Mouse (Mus musculus) bone marrow macrophage, adult 2 months (primary cell): ENCODE measurements around the gene Crtc1. TPM values are rescaled to one million over a fixed set of nuclear protein-coding genes. Genes with fewer than 3 reads are reported as not detected.

Experiments used
- H3K27ac ChIP-seq: 2 replicates; pipeline ENCODE4 v1.5.1; 2012; ENCODE audit warnings: low read depth, low read length; ENCODE audit not compliant: insufficient read depth
- H3K4me1 ChIP-seq: 2 replicates; pipeline ENCODE4 v1.6.1; 2012; ENCODE audit warnings: low read length; ENCODE audit not compliant: control insufficient read depth, insufficient read depth
- H3K4me3 ChIP-seq: 2 replicates; pipeline ENCODE4 v1.5.1; 2012; ENCODE audit warnings: mild to moderate bottlenecking, low read length, moderate library complexity; ENCODE audit not compliant: insufficient read depth
- CTCF ChIP-seq: IDR thresholded peaks from 2 replicates; pipeline ENCODE4 v1.5.1; 2012; ENCODE audit warnings: low read depth, mild to moderate bottlenecking, low read length, moderate library complexity
- POLR2A ChIP-seq: IDR thresholded peaks from 2 replicates; pipeline ENCODE4 v1.6.1; 2012; ENCODE audit warnings: mild to moderate bottlenecking, low read depth, low read length, borderline replicate concordance
- polyA plus RNA-seq: library from polyadenylated mRNA; stranded (reverse); fragments of >200 nt; gene quantifications from 2 replicates; pipeline ENCODE4 v1.2.4, GENCODE M21; 2012; ENCODE audit not compliant: missing spikeins, insufficient read depth, insufficient read length

Crtc1 gene
- polyA plus RNA-seq, 1 experiment: 8.4 TPM

DNA sequence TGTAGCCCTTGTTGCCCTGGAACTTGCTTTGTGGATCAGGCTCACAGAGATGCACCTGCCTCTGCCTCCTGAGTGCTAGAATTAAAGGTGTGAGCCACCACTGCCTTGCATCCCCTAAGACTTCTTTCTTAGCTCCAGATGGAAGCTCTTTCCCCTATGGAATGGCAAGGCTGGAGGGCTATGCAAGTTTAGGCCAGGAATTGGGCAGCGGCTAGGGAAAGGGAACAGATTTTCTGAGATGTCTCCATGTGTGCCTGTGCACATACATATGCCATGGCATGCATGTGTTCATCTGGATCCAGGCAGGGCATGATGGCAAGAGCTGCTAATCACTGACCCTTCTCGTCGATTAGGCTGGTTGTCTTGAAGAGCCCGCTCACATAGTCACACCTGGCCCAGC lies 26.3 kb upstream of the Crtc1 start:
- peaks cover 3% of the 10 kb centered on the region; the same call in 1 of the 2 replicates for H3K4me1 ChIP-seq
- no peak overlapping the region for H3K4me3 ChIP-seq
- TF ChIP-seq POLR2A (no peak), CTCF (no peak)
- no peak overlapping the region for H3K27ac ChIP-seq

DNA sequence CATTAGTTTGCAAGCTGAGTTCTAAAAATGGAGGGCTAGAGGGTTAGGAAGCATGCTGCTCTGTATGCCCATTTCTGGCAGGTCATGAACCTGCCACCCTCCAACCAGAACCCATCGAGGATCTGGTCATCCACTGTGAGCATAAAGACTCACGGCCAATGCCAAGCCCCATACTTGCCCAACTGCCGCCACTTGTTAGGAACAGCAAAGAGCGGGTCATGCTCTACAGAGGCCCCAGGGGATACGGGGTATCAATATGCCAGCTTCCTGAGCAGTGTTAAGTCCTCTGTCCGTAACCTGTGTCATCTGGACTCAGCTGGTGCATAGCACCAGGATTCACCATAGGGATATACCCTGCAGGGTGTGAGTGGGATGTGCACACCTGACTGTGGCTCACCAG lies 24.8 kb upstream of the Crtc1 start:
- H3K4me1 ChIP-seq: peaks cover 3% of the 10 kb centered on the region; the same call in 1 of the 2 replicates
- H3K27ac ChIP-seq: no peak overlapping the region
- no peak overlapping the region for H3K4me3 ChIP-seq
- TF ChIP-seq CTCF: no peak
- no peak for TF ChIP-seq POLR2A

DNA sequence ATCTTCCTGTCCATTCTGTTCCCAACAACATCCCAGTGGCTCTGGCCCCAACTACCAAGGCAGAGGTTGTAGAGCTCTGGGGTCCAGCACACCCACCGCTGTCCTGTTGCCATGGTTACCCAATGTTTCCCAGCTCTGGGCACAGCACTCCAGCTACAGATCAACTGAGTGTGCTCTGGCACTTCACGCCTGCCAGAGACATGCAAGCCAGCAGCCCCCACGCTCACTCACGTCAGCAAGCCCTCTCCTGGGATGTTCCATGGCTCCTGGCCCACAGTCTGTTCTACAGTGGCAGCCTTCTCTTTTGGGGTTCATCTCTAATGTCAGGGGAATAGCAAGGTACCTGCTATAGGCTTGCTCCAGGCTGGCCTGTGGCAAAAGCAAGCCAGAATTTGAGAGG lies 23.9 kb upstream of the Crtc1 start:
- Histone ChIP-seq H3K4me3 (no peak overlapping the region), H3K27ac (no peak overlapping the region), H3K4me1 (peaks cover 3% of the 10 kb centered on the region; the same call in 1 of the 2 replicates)
- TF ChIP-seq POLR2A (no peak), CTCF (no peak)

DNA sequence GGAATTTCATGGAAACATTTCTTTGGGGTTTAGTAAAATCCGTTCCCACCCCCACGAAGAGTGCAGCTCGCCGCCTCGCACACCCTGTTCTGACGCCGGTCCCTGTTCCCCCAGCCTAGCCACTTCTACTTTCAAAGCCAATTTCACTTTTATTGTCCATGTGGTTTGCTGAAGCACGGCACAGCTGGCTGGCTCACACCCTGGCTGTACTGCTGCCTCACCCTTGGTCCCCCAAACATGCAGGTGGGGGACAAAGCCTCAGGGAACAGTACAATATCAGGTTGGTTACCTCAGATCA lies 23.1 kb upstream of the Crtc1 start:
- peaks cover 3% of the 10 kb centered on the region; the same call in 1 of the 2 replicates for H3K4me1 ChIP-seq

DNA sequence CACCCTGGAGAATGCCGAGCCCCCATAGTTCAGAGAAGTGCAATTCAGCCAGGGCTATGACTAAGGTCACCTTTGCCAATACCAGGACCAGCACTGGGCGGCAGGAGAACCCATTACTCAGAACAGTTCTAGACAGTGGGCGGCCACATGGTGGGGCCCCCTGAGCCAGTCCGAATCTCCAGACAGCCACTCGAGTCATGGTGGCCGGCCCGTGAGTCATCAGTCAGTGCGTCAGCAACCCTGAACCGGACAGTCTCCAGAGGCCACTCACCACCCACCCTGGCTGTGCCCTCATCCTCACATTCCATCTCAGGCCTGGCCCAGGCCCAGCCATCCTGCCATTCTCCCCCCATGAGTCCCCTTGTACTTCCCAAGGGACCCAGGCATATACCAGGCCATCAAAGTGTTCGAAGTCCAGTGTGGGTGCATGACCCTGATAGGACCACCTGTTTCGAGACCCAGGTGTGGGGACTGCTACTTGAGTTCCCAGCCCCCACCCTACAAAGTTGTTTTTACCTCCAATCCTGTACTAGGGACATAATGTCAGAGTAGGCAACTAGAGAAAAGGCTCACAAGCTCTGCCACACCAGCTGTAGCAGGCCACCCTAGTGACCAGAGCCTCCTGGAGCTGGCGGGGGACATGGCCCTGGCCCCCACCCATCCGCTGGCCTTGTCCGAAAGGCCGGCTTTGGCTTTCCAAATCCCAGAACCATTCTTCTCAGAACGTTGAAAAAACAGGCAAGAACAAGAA lies 22.6 kb upstream of the Crtc1 start:
- TF ChIP-seq POLR2A: no peak
- no peak for TF ChIP-seq CTCF
- no peak overlapping the region for H3K27ac ChIP-seq
- H3K4me1 ChIP-seq: peaks cover 3% of the 10 kb centered on the region; the same call in 1 of the 2 replicates
- H3K4me3 ChIP-seq: no peak overlapping the region

More for the DNA sequence above, 23.1 kb upstream of the Crtc1 start:
- TF ChIP-seq CTCF (no peak), POLR2A (no peak)
- no peak overlapping the region for H3K27ac ChIP-seq
- H3K4me3 ChIP-seq: no peak overlapping the region

DNA sequence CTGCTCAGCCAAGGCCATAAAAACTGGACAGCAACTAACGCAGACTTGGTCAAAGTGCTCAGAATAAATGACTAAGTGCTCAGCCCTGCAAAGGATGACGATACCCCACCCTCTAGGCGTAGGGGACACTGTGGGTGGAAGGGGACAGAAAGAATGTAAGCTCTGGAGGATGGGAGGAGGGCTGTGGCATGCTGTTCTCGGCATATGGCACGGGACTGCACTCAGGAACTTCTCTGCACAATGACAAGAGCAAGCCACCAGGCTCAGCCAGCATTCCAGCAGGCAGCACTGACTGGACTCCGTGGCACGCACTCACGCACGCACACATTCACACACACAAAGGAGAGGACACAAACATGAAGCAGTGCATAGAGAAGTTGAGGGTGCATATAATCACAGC lies 21.2 kb upstream of the Crtc1 start:
- no peak for TF ChIP-seq CTCF
- H3K4me3 ChIP-seq: no peak overlapping the region
- H3K4me1 ChIP-seq: peaks cover 3% of the 10 kb centered on the region; the same call in 1 of the 2 replicates
- H3K27ac ChIP-seq: no peak overlapping the region

DNA sequence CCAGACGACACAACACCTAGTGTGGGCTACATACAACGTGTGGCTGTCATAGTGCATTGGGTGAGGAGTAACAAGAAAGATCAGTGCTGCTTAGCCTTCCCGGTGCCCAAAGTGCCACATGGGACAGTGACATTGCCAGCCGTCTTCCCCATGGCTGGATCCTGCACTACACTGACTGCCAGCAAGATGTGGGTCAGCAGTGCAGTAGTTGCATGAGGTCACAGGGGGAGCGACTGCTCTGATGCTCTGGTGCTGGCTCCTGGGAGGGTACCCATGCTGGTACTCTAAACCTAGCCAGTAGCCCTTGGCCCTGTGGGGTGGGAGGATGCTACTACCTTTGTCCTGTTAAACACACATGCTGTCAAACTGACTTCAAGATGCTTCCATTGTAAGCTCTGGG lies 20.8 kb upstream of the Crtc1 start:
- peaks cover 3% of the 10 kb centered on the region; the same call in 1 of the 2 replicates for H3K4me1 ChIP-seq
- no peak overlapping the region for H3K27ac ChIP-seq
- H3K4me3 ChIP-seq: no peak overlapping the region
- TF ChIP-seq CTCF: no peak
- no peak for TF ChIP-seq POLR2A

DNA sequence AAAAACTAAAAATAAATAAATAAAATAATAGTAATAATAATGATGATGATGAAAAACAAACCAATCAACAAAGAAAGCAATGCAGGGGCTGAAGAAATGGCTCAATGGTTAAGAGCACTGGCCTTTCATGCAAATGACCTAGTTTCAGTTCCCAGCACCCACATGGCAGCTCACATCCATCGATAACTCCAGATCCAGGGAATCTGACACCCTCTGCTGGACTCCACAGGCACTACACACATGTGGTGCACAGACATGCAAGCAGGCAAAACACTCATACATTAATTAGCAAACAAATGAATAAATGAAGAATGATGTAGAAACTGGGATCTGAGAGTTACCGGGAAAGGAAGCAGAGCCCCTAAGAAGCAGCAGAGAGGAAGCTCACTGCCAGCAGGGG lies 20.3 kb upstream of the Crtc1 start:
- H3K27ac ChIP-seq: no peak overlapping the region
- H3K4me1 ChIP-seq: peaks cover 3% of the 10 kb centered on the region; the same call in 1 of the 2 replicates
- no peak overlapping the region for H3K4me3 ChIP-seq
- TF ChIP-seq CTCF (no peak), POLR2A (no peak)

DNA sequence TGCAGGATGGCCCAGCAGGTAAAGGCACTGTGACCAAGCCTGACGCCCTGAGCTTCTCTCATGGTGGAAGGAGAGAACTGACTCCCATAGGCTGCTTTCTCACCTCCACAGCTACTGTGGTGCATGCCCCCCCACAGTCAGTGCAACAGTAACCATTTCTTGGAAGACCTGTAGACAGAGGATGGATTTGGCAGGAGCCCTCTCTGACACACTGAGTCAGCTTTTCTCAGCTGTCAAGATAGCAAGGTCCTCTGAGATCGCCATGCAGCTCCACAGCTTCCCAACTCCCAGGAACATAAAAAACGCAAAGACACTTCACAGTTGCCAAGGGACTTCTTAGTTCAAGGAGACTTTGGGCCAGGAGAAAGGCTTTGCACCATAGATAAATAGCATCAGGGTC lies 19.1 kb upstream of the Crtc1 start:
- Histone ChIP-seq H3K4me3 (no peak overlapping the region), H3K4me1 (peaks cover 3% of the 10 kb centered on the region; the same call in 1 of the 2 replicates), H3K27ac (no peak overlapping the region)
- TF ChIP-seq POLR2A (no peak), CTCF (no peak)

DNA sequence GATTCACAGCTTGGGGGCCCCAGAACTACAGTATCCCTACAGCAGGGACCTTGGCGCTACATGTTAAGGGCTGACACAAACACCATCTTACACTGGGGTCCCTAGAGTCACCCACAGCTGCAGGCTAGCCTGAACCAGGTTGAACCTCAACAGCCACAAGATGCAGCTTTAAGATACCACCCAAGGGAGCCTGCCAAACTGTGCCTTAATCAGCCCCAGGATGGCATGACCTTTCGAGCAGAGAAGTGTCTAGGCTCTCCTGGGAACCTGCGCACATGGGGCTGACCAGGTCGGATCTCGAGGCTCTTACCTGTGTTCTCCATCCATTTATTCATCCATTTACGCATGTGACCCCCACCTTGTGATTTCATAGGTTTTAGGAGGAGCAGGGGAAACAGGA lies 18.5 kb upstream of the Crtc1 start:
- Histone ChIP-seq H3K4me1 (peaks cover 3% of the 10 kb centered on the region; the same call in 1 of the 2 replicates), H3K4me3 (no peak overlapping the region), H3K27ac (no peak overlapping the region)
- TF ChIP-seq CTCF (no peak), POLR2A (no peak)
